Mouse (Mus musculus) urinary bladder, postnatal 25 days (tissue): ENCODE results near the gene Efcab6.

ENCODE experiments used
- DNase-seq: peaks from one replicate; pipeline ENCODE4 v3.0.0; 2022; ENCODE audit warnings: low spot score

The Efcab6 gene

GRCm38 (mm10) chr15:84058841-84059240 is 6.3 kb downstream of the Efcab6 start:
- no peak for DNase-seq

DNA sequence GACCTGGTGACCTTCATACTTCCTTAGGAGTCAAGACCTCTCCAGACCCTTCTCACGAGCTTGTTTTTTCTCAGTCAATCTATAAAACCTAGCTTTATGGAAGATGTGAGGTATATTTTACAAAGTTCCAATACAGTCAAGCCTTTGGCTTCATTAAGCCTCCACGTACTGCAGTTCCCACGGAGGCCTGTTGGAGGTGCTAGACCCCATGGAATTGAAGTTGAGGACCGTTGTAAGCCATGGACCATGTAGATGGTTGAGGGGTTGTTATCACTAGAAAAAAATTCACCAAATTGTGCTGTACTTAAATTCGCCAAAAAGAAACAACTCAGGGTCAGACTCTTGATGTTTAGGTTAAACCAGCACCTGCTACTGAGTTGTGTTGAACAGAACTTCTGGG is 9.1 kb downstream of the Efcab6 start:
- DNase-seq: no peak

GRCm38 (mm10) chr15:84053859-84054258 is 11.3 kb downstream of the Efcab6 start:
- peak; percentile 72 for DNase-seq

DNA sequence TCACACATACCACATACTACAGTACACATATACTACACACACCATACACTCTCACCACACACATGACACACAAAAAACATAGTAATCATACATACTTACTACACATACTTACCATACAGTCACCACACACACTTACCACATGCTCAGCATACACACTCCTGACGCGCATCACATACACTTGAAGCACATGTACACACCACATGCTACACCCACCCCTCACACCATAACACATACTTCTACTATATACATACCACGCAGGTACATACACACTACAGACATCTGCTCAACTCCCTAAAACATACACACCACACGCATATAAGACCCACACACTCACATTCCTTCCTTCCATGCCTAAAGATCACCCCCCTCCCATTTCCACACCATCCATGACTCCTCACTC is 11.9 kb downstream of the Efcab6 start:
- DNase-seq: no peak

GRCm38 (mm10) chr15:84052390-84052789 is 12.8 kb downstream of the Efcab6 start:
- DNase-seq: no peak

DNA sequence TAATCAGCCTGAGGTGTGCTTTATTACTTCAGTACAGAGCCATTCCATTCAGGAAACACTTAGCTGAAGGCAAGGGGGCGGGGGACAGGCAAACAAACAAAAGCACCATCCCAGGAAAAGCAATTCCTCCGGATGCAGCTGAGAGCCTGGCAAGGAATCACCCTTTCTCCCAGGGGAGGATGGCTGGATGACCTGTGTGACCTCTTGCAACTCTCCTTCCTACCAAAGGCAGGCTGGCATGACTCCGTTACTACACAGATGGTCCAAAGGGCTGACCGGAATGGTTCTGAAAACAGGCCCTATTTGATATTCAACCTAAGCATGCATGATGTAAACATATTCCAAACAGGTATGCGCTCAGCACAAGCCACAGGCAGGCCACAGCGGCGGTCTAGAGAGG is 15.6 kb downstream of the Efcab6 start:
- DNase-seq: no peak

DNA sequence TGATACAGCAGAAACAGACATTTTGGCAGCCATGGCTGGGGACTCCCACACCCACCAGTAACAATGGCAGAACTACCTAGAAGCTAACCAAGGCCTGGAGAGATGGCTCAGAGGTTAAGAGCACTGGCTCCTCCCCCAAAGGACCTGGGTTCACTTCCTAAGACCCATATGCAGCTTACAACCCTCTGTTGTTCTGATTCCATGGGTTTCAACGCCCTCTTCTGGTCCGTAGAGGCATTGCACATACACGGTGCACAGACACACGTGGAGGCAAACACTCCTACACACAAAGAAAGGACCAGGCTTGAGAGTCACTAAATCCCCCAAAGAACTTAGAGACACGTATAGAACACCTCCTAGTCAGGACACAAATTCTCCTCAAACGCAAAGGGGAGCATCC is 19.6 kb downstream of the Efcab6 start:
- DNase-seq: no peak

GRCm38 (mm10) chr15:84037067-84037466 is 28.1 kb downstream of the Efcab6 start:
- no peak for DNase-seq

- DNase-seq: no peak
These were observed 39.5 kb downstream of the Efcab6 start for GRCm38 (mm10) chr15:84025651-84026050.

- no peak for DNase-seq
These were observed 40.3 kb downstream of the Efcab6 start for GRCm38 (mm10) chr15:84024851-84025250.

- DNase-seq: no peak
These were observed 55.7 kb downstream of the Efcab6 start for GRCm38 (mm10) chr15:84009366-84010083.

DNA sequence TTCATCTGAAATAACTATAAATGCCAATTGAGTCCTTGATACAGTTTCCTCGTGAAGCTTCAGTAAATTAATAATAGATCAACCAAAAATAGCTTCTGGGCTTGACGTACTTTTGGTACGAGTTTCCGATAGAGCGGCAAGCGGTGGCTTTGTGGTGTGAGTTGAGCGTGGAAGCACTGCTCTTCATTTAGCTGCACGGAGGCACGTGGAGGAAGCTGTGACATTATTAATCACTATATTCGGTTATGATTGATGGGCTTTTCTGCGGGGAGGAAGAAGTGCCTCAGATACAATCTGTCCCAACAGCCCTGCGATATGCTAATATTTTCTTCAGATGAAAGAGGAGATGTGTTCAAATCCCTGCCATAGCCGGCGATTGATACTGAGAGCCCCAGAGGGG is 60.9 kb downstream of the Efcab6 start:
- DNase-seq: no peak

GRCm38 (mm10) chr15:83999071-83999470 is 66.1 kb downstream of the Efcab6 start:
- no peak for DNase-seq

GRCm38 (mm10) chr15:83998586-83998985 is 66.6 kb downstream of the Efcab6 start:
- DNase-seq: no peak

DNA sequence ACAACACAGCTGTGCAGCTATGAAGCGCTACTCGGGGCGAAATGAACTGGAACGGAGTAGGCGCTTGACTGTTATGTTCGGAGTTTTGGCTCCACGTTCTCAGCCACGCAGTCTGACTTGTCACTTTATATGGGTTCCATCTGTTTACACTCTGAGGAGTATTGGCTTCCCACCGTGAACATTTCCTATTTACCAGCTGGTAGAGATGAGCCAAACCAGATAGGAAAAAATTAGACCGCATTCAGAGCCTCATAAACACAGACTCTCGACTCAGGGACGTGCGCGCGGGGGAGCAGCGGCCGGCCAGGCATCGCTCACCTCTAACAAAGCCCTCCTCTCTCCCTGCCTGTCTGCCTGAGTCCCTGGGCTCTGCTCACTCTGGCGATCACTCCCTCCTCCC is 67.1 kb downstream of the Efcab6 start:
- DNase-seq: no peak

GRCm38 (mm10) chr15:83997550-83997949 is 67.6 kb downstream of the Efcab6 start:
- no peak for DNase-seq

DNA sequence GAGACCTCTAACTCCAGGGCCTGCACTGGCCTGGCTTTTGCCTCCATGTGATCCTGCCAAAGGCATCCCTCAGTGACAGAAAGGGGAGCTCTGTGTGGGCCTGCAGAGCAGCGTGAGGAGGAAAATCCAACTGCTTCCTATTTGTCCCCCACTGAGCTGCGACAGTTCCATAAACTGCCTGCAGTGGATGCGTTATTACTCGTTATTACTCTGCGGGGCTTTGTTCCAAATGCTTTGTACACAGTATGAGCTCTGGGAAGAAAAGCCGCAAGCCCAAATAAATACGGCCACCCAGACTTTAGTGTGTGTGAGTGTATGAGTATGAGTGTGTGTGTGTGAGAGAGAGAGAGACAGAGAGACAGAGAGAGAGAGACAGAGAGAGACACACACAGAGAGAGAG is 68.3 kb downstream of the Efcab6 start:
- no peak for DNase-seq

DNA sequence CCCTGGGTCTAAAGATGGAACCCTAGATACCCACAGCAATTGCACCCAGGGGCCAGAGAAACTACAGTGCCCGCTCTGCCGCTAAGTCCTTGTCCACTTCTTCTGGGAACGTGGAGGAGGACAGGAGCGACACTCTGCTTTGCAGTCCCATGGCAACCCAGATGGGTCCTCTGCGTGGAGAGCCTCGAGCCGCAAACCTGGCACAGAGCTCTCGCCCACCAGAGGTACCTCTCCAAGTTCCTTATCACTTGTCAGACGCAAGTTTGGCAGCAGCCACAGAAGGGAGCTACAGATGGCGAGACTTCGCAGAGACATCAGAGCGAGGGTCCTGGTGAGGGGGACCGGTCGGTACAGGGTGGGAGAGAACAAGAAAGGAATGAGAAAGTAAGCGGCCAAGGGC is 73.0 kb downstream of the Efcab6 start:
- DNase-seq: no peak

- DNase-seq: no peak
These were observed 73.7 kb downstream of the Efcab6 start for GRCm38 (mm10) chr15:83991461-83991860.

- DNase-seq: no peak
These were observed 75.9 kb downstream of the Efcab6 start for GRCm38 (mm10) chr15:83989241-83989640.

GRCm38 (mm10) chr15:83988087-83988486 is 77.1 kb downstream of the Efcab6 start:
- DNase-seq: no peak

- no peak for DNase-seq
These were observed 82.8 kb downstream of the Efcab6 start for GRCm38 (mm10) chr15:83982186-83982936.

GRCm38 (mm10) chr15:83978865-83979264 is 86.3 kb downstream of the Efcab6 start:
- DNase-seq: no peak

GRCm38 (mm10) chr15:83977108-83977507 is 88.1 kb downstream of the Efcab6 start:
- no peak for DNase-seq
